Comparison of ENCODE assay signal across 13 mouse cellular contexts in genomic region chr19:28380691-28381262, GRCm38 (mm10).
DNase-seq lines count a peak whose midpoint lies in the region; ATAC-seq and TF ChIP-seq lines count a peak whose summit lies in the region.
"Had no signal": no experiment of that assay in that cellular context is flagged by ENCODE, and none has a peak within 500 bp of the region (broad histone marks: within the 10 kb centered on the region; RNA-seq: fewer than 3 reads in every experiment).

No protein-coding gene starts in this region.

- peaks cover 8% of the 10 kb centered on the region for H3K4me1 ChIP-seq in lung, embryonic 14.5 days (ENCODE audit: insufficient read depth)
- no peaks in the 10 kb centered on the region for H3K4me1 ChIP-seq in lung, adult 2 months (ENCODE audit: control insufficient read depth, insufficient read depth, low read length)
- peaks cover 8% of the 10 kb centered on the region; the same call in 1 of the 2 replicates for H3K4me1 ChIP-seq in intestine, embryonic 16.5 days (ENCODE audit: control insufficient read depth, insufficient read depth, low read length)
- H3K4me1 ChIP-seq: heart, embryonic 13.5 days had no signal

- WGBS in lung, embryonic 14.5 days = 65% methylated on average over 9 of the region's 9 CpGs
- 69% methylated on average over 9 of the region's 9 CpGs for WGBS in lung, adult 2 months
- 77% methylated on average over 9 of the region's 9 CpGs for WGBS in intestine, embryonic 16.5 days

- H3K9ac ChIP-seq in lung, embryonic 14.5 days = no peak overlapping the region
- H3K9ac ChIP-seq in intestine, embryonic 16.5 days (ENCODE audit: low read depth, low read length) = no peak overlapping the region
- H3K9ac ChIP-seq: heart, embryonic 13.5 days; liver, embryonic 14.5 days had no signal

- TF ChIP-seq POLR2A in lung, adult 2 months (IDR thresholded peaks at IDR 0.05; ENCODE audit: borderline replicate concordance, extremely low read depth, low read depth, low read length) = no peak

- no peak overlapping the region for H3K27ac ChIP-seq in lung, embryonic 14.5 days (ENCODE audit: low read depth)
- H3K27ac ChIP-seq in intestine, embryonic 16.5 days (ENCODE audit: low read length) = no peak overlapping the region
- H3K27ac ChIP-seq: heart, embryonic 13.5 days; liver, embryonic 14.5 days; stomach, postnatal 0 days had no signal

- no peaks in the 10 kb centered on the region for H3K36me3 ChIP-seq in lung, embryonic 14.5 days (ENCODE audit: insufficient read depth)
- H3K36me3 ChIP-seq in intestine, embryonic 16.5 days (ENCODE audit: control insufficient read depth, insufficient read depth, low read length) = no peaks in the 10 kb centered on the region
- H3K36me3 ChIP-seq: heart, embryonic 13.5 days had no signal

- no peak overlapping the region for H3K4me3 ChIP-seq in lung, embryonic 14.5 days (ENCODE audit: low read depth, low read length)
- no peak overlapping the region for H3K4me3 ChIP-seq in lung, adult 2 months (replicated peaks; ENCODE audit: extremely low read depth, low read depth, low read length)
- no peak overlapping the region for H3K4me3 ChIP-seq in intestine, embryonic 16.5 days (ENCODE audit: low read length)
- H3K4me3 ChIP-seq: heart, embryonic 13.5 days; myocyte had no signal

- DNase-seq in cerebellum, postnatal 10 days = peak; percentile 23 to 47
- DNase-seq in cerebellum, adult 18-20 months = no peak
- peak; percentile 11 for DNase-seq in lung, embryonic 14.5 days
- no peak for DNase-seq in lung, adult 2 months
- peak; percentile 4 for DNase-seq in fat pad, adult 2 months (ENCODE audit: extremely low read depth, low read depth, low spot score)
- DNase-seq in retina, embryonic 14.5 days (ENCODE audit: low spot score) = peak; percentile 92
- no peak for DNase-seq in right cerebral cortex, postnatal 25 days
- DNase-seq: kidney, adult 18-20 months had no signal

- no peaks in the 10 kb centered on the region for H3K9me3 ChIP-seq in lung, embryonic 14.5 days (ENCODE audit: low read depth, low read length)
- H3K9me3 ChIP-seq in intestine, embryonic 16.5 days (ENCODE audit: control insufficient read depth, low read length) = no peaks in the 10 kb centered on the region
- H3K9me3 ChIP-seq: heart, embryonic 13.5 days had no signal

- no peaks in the 10 kb centered on the region for H3K27me3 ChIP-seq in lung, embryonic 14.5 days (ENCODE audit: insufficient read depth, low read length)
- H3K27me3 ChIP-seq in intestine, embryonic 16.5 days (replicated peaks; ENCODE audit: control insufficient read depth, insufficient read depth, low read length) = no peaks in the 10 kb centered on the region
- H3K27me3 ChIP-seq: heart, embryonic 13.5 days had no signal

- TF ChIP-seq CTCF in lung, embryonic 14.5 days (IDR thresholded peaks at IDR 0.05; ENCODE audit: low read depth) = no peak
- TF ChIP-seq CTCF in lung, adult 2 months (IDR thresholded peaks at IDR 0.05; ENCODE audit: insufficient read depth, low read length) = no peak

- ATAC-seq in lung, embryonic 14.5 days (ENCODE audit: insufficient read depth) = no peak
- ATAC-seq in intestine, embryonic 16.5 days = no peak

- H3K4me2 ChIP-seq in lung, embryonic 14.5 days = no peak overlapping the region
- no peak overlapping the region for H3K4me2 ChIP-seq in intestine, embryonic 16.5 days (ENCODE audit: low read depth, low read length)
- H3K4me2 ChIP-seq: heart, embryonic 13.5 days had no signal

Comparison
In these comparisons a context has a peak if more than half of its experiments do, and no peak if none do; other contexts are left out.
1. DNase-seq: peak in cerebellum, postnatal 10 days (2 of 2), lung, embryonic 14.5 days (single experiment), fat pad, adult 2 months (single experiment) and retina, embryonic 14.5 days (single experiment); none in cerebellum, adult 18-20 months (0 of 2), lung, adult 2 months (single experiment) and right cerebral cortex, postnatal 25 days (single experiment).